Mouse (Mus musculus) spleen, postnatal 36 days (tissue): ENCODE measurements around the gene Mast2.
A peak's percentile ranks its signal among the peaks of the same experiment; 100 is the strongest.

Experiments used
- DNase-seq, 2 experiments: peaks; one replicate each; pipeline ENCODE4 v3.0.0; 2022; ENCODE audit warnings: low spot score in 2 of 2, mixed read lengths in 1 of 2

Mast2 gene

GRCm38 (mm10) chr4:116411401-116411800 lies 52.6 kb downstream of the Mast2 start:
- DNase-seq: no peak

- DNase-seq: no peak
These were observed 57.3 kb downstream of the Mast2 start for GRCm38 (mm10) chr4:116406668-116407067.

- DNase-seq: no peak
These were observed 58.0 kb downstream of the Mast2 start for GRCm38 (mm10) chr4:116405955-116406351.

GRCm38 (mm10) chr4:116405276-116405954 lies 58.6 kb downstream of the Mast2 start:
- DNase-seq: no peak

DNA sequence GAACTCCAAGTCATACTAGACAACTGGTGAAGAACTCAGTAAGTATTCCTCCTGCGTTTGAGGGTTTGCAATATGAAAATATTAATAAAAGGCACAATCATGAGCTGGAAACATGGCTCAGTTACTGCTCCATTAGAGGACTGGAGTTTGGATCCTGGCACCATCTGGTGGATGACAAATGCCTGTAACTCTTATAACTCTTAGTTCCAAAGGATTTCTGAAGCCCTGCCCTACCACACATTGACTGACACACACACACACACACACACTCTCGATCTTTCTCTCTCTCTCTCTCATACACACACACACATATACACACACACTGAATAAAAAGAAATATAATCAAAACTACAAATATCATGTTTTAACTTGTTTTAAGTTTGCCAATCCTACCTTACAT lies 60.1 kb downstream of the Mast2 start:
- no peak for DNase-seq

DNA sequence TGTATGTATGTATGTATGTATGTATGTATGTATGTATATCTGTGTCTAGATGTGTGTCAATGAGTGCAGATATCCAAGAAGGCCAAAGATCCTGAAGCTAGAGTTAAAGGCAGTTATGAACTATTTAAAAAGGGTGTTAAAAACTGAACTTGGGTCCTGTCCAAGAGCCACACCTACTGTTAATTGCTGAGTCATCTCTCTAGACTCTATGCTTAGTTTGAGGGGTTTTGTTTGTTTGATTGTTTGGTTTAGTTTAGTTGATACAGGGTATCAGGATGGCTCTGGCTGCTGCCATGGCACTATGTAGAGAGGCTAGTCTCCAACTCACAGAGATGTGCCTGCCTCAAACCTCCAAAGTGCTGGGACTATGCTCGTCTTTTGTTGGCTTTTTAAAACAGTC lies 61.3 kb downstream of the Mast2 start:
- DNase-seq: peak in 1 of 2 experiments; percentile 19

DNA sequence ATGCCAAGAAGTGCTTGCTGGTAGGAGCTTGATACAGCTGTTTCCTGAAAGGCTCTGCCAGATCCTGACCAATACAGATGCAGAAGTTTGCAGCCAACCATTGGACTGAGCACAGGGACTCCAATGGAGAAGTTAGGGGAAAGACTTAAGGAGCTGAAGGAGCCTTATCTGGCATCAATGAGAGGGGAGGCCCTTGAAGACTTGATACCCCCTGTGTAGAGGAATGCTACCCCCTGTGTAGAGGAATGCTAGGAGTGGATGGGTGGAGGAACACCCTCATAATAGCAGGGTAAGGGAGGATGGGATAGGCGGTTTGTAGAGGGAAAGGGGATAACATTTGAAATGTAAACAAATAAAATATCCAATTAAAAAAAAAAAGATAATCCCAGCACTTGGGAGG lies 65.9 kb downstream of the Mast2 start:
- DNase-seq: no peak

DNA sequence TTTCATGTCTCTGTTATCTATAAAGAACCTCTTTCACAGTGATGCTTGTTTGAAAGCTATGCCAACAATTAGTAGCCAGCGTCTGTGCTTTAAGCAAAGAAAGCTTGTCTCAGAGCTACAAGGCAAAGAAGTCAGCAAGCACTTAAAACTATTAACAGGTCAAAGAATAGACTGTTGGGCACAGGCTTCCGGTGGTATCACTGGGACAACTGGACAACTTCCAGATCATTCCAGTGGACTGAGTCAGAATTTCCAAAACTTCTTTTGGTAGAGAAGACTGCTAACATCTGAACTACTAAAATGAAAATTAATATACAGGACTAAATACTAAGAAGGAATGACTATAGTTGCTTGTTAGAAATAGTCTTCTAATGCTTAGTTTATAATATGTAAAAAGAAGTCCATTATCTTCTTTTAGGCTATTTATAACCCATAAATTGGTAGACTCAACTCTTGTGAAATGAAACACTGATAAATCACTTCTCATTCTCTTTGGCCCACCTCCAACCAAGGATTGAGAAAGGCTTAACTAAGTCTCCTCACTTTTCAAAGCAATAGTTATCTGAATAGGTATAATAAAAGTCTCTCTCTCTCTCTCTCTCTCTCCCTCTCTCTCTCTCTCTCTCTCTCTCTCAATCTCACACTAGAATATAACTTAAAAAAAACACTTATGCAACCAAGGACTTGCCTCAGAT lies 85.9 kb downstream of the Mast2 start:
- no peak for DNase-seq

- no peak for DNase-seq
These were observed 92.3 kb downstream of the Mast2 start for GRCm38 (mm10) chr4:116371676-116372075.

- no peak for DNase-seq
These were observed 105.9 kb downstream of the Mast2 start for GRCm38 (mm10) chr4:116358099-116358498.

DNA sequence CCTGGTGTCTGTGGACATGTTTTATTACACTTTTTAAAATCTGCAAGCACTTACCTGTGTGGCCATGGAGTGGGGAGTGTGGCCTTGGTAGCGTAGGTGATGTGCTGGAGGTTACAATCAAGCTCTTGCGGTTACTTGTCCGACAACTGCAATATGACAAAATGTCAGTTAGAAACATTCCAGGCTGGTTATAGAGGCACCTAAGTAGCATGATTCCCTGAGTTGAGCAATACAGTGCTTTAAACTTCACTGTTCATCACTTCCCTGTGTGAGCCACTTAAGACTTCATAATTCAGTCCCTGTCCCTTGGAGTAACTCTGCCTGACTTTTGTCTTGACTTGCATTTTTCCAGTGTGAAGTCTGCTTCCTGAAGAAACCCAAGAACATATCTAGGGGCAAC lies 111.1 kb downstream of the Mast2 start:
- DNase-seq: no peak

GRCm38 (mm10) chr4:116352496-116352895 lies 111.5 kb downstream of the Mast2 start:
- no peak for DNase-seq

GRCm38 (mm10) chr4:116342119-116342518 lies 121.9 kb downstream of the Mast2 start:
- DNase-seq: peak; percentile 12 to 26

DNA sequence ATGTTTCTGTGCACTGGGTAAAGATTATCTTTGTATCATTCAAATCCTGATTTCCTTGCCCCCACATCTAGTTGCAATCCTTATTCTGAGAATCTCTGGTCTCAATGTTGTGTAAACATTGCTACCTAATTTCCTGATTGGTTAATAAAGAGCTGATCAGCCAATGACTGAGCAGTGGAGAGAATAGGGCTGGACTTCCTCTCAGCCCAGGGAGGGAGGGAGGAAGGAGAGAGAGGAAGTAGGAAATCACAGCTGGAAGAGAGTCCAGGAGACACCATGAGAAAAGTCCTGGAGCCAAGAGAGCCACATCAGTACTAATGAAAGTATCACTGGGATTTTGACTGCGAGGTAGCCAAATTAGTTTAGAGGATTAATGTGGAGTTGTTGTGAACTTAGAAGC lies 127.7 kb downstream of the Mast2 start:
- no peak for DNase-seq

- no peak for DNase-seq
These were observed 134.7 kb downstream of the Mast2 start for GRCm38 (mm10) chr4:116329256-116329655.

GRCm38 (mm10) chr4:116322127-116322526 lies 141.9 kb downstream of the Mast2 start:
- no peak for DNase-seq

GRCm38 (mm10) chr4:116317575-116317974 lies 146.4 kb downstream of the Mast2 start:
- no peak for DNase-seq

- DNase-seq: no peak
These were observed 159.4 kb downstream of the Mast2 start for GRCm38 (mm10) chr4:116304551-116304950.

GRCm38 (mm10) chr4:116300878-116301355 lies 163.1 kb downstream of the Mast2 start:
- no peak for DNase-seq

DNA sequence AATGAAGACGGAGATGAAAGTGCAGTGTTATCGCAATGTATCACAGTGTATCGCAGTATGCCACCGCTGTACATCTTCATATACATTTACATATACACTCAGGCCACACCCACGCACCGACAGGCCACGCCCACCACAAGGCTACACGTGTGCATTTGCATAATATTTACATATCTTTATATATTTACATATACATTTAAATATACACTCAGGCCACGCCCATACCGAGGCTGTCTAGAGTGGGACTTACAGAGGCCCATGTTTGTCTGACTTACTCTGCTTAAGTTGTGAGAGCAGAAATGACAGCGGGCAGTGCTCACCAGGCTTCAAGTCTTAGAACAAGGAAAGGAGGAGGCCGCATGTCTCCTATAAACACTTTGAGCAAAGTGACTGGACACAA lies 170.7 kb downstream of the Mast2 start:
- no peak for DNase-seq

DNA sequence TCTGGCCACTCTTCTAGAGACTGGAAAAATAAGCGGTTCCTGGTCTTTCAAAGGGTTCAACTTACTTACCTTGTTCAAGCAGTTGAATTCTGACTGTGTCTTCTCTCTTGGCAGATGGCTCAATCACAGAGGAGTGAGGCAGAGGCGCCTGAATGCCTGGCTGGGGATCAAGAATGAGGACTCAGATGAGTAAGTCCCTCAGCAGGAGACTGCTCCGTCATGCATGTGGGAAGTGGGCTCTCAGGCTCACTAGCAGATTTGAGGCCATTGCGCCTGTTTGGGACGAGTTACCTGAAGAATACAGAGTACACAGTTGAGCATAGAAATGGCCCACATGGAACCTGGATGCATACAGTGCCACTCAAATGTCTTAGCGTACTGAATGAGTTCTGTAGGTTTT lies 172.4 kb downstream of the Mast2 start:
- no peak for DNase-seq

DNA sequence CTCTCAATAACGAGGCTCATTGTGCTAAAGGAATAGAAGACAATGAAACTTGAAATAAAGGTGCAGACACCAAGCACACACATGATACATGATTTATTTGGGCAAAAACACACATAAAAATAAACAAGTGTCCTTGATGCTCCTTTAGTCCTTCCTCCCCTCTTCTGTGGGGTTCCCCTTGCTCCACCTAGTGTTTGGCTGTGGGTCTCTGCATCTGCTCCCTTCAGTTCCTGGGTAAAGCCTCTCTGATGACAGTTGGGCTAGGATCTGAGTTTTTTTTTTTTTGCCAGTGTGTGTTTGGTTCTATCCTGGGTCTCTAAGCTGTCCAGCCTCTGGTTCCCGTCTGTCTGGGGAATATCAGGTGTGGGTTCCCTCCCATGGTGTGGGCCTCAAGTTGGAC lies 181.8 kb downstream of the Mast2 start:
- no peak for DNase-seq

- no peak for DNase-seq
These were observed 195.8 kb downstream of the Mast2 start for GRCm38 (mm10) chr4:116268220-116268619.
